Mouse (Mus musculus) kidney, adult 2 months (tissue): ENCODE results near the gene Cd68.

Source experiments
- CTCF ChIP-seq: fragments of 200-500 bp; conservative IDR thresholded peaks from 2 replicates; pipeline ENCODE4 v1.5.1; 2011; ENCODE audit warnings: low read depth, mild to moderate bottlenecking, control low read depth, low read length, moderate library complexity, mixed read lengths; ENCODE audit not compliant: insufficient read depth, insufficient read length
- POLR2A ChIP-seq: fragments of 200-500 bp; IDR thresholded peaks from one replicate; pipeline ENCODE4 v1.6.1; 2011; ENCODE audit warnings: low read depth, low read length, control low read depth

DNA sequence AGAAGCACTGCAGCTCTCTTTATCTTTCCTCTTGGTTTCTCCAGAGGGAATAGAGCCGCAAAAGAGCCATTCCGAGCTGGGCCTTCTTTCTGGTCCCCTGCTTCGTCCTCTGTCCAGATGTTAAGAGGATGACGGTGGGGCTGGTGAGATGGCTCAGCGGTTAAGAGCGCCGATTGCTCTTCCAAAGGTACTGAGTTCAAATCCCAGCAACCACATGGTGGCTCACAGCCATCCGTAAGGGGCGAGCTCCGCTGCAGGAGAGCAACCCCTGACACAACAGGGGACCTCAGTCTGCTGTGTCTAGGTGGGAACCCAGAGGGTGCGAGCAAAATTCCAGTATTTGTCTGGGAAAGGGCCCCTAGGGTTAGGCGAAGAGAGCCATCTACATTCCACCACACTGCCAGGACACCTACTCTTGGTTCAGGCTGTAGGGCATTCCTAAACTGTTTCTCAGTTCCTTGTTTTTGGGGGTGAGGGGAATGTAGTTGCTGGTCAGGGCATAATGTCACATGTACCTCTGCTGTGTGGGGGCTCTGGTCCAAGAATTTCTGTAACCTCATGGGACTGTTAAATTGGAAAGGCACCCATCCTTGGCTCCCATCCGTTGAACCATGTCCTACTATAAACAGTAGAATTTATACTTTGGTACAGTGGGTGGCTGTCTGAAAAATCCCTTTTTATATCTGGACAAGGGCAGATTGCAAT lies 2.8 kb downstream of the Cd68 start:
- TF ChIP-seq CTCF (no peak), POLR2A (no peak)
